ENCODE assay signal across 8 mouse cellular contexts in genomic region chr1:120603656-120604051, GRCm38 (mm10). TPM values are rescaled to one million over a fixed set of nuclear protein-coding genes. Genes with fewer than 3 reads are reported as not detected.
DNase-seq lines count a peak whose midpoint lies in the region; ATAC-seq and TF ChIP-seq lines count a peak whose summit lies in the region.

No protein-coding gene starts in this region.

- peak overlapping the region; percentile 57 for H3K4me3 ChIP-seq in heart, embryonic 15.5 days
- H3K4me3 ChIP-seq in bone marrow macrophage, adult 2 months (ENCODE audit: insufficient read depth, low read length), result peak overlapping the region; percentile 40; the same call in 1 of the 2 replicates
- peak overlapping the region; percentile 66 for H3K4me3 ChIP-seq in hindbrain, embryonic 10.5 days
- H3K4me3 ChIP-seq in midbrain, embryonic 13.5 days (replicated peaks), result peak overlapping the region; percentile 63

- TF ChIP-seq POLR2A in bone marrow macrophage, adult 2 months (IDR thresholded peaks at IDR 0.05; ENCODE audit: borderline replicate concordance, low read depth, low read length), result no peak

- no peak for DNase-seq in heart, adult 9 months (ENCODE audit: low spot score in 2 of 2)
- DNase-seq in hindbrain, embryonic 10.5 days (ENCODE audit: low spot score), result peak; percentile 74
- no peak for DNase-seq in right cerebral cortex, adult 18-20 months
- DNase-seq in frontal cortex, adult 2 months (ENCODE audit: extremely low spot score in 1 of 2, low spot score in 1 of 2), result no peak
- DNase-seq in lung, adult 18-20 months, result no peak

- TF ChIP-seq CTCF in bone marrow macrophage, adult 2 months (IDR thresholded peaks at IDR 0.05; ENCODE audit: low read depth, low read length), result no peak

- WGBS in heart, embryonic 15.5 days, result 2% methylated on average over 35 of the region's 35 CpGs
- under 1% methylated on average over 35 of the region's 35 CpGs for WGBS in hindbrain, embryonic 10.5 days
- WGBS in midbrain, embryonic 13.5 days, result under 1% methylated on average over 35 of the region's 35 CpGs

- no peaks in the 10 kb centered on the region for H3K9me3 ChIP-seq in heart, embryonic 15.5 days (replicated peaks)
- H3K9me3 ChIP-seq in hindbrain, embryonic 10.5 days, result no peaks in the 10 kb centered on the region
- H3K9me3 ChIP-seq in midbrain, embryonic 13.5 days, result no peaks in the 10 kb centered on the region

- H3K9ac ChIP-seq in heart, embryonic 15.5 days, result 0 out of 2 replicates have a peak overlapping the region, but pooled peaks have one; percentile 63
- H3K9ac ChIP-seq in midbrain, embryonic 13.5 days (replicated peaks), result peak overlapping the region; percentile 84

- H3K27me3 ChIP-seq in heart, embryonic 15.5 days, result peaks cover 95% of the 10 kb centered on the region
- peaks cover 98% of the 10 kb centered on the region for H3K27me3 ChIP-seq in hindbrain, embryonic 10.5 days (ENCODE audit: insufficient read depth, poor library complexity, severe bottlenecking)
- H3K27me3 ChIP-seq in midbrain, embryonic 13.5 days, result peaks cover 74% of the 10 kb centered on the region

- ATAC-seq in heart, embryonic 15.5 days (replicated peaks; ENCODE audit: insufficient number of reproducible peaks, insufficient read depth, low FRiP score, low read depth), result no peak
- ATAC-seq in midbrain, embryonic 13.5 days, result no peak

- H3K4me2 ChIP-seq in heart, embryonic 15.5 days, result peak overlapping the region; percentile 95
- peak overlapping the region; percentile 73 for H3K4me2 ChIP-seq in midbrain, embryonic 13.5 days (replicated peaks)

- H3K36me3 ChIP-seq in heart, embryonic 15.5 days, result no peaks in the 10 kb centered on the region
- H3K36me3 ChIP-seq in hindbrain, embryonic 10.5 days, result no peaks in the 10 kb centered on the region
- no peaks in the 10 kb centered on the region for H3K36me3 ChIP-seq in midbrain, embryonic 13.5 days

- H3K4me1 ChIP-seq in heart, embryonic 15.5 days (replicated peaks), result peaks cover 29% of the 10 kb centered on the region
- H3K4me1 ChIP-seq in bone marrow macrophage, adult 2 months (ENCODE audit: control insufficient read depth, insufficient read depth, low read length), result no peaks in the 10 kb centered on the region
- H3K4me1 ChIP-seq in hindbrain, embryonic 10.5 days (replicated peaks), result peaks cover 38% of the 10 kb centered on the region
- peaks cover 22% of the 10 kb centered on the region for H3K4me1 ChIP-seq in midbrain, embryonic 13.5 days (replicated peaks)

- H3K27ac ChIP-seq in heart, embryonic 15.5 days, result no peak overlapping the region
- no peak overlapping the region for H3K27ac ChIP-seq in bone marrow macrophage, adult 2 months (ENCODE audit: insufficient read depth, low read depth, low read length)
- peak overlapping the region; percentile 90 for H3K27ac ChIP-seq in hindbrain, embryonic 10.5 days
- H3K27ac ChIP-seq in midbrain, embryonic 13.5 days, result peak overlapping the region; percentile 94

RNA-seq across cellular contexts. Expression of gene En1, which starts 1.4 kb away (rescaled TPM):
- not detected in 2 replicates for polyA plus RNA-seq in heart, embryonic 15.5 days (2015; fragmentation: Nextera tagmentation; extraction: Ambion mirVana)
- polyA plus RNA-seq in bone marrow macrophage, adult 2 months (2012; ENCODE audit: insufficient read depth, insufficient read length, missing spikeins), result not detected in 2 replicates
- 3.5 and 3.8 TPM in 2 replicates for polyA plus RNA-seq in hindbrain, embryonic 10.5 days (2016; fragmentation: Nextera tagmentation; extraction: Ambion mirVana)
- polyA plus RNA-seq in midbrain, embryonic 13.5 days (2015; fragmentation: Nextera tagmentation; extraction: Ambion mirVana), result 9.0 and 13.6 TPM in 2 replicates
- polyA plus RNA-seq in frontal cortex, adult 2 months (2012; rRNA removed), result not detected in 2 replicates

Comparison
In these comparisons a context has a peak if more than half of its experiments do, and no peak if none do; other contexts are left out.
1. H3K27ac ChIP-seq: peak in hindbrain, embryonic 10.5 days (single experiment) and midbrain, embryonic 13.5 days (single experiment); none in heart, embryonic 15.5 days (single experiment) and bone marrow macrophage, adult 2 months (single experiment).
2. Peak in every context shown above with its lines, with median percentiles within 50 percentile points of each other: H3K4me3 ChIP-seq.